Mouse (Mus musculus): ENCODE data around the gene Trappc5. TPM values are rescaled to one million over a fixed set of nuclear protein-coding genes. Genes with fewer than 3 reads are reported as not detected.

The Trappc5 gene
- total RNA-seq (2023) = 10 to 100 TPM; 11.7 to 15.6 TPM

DNA sequence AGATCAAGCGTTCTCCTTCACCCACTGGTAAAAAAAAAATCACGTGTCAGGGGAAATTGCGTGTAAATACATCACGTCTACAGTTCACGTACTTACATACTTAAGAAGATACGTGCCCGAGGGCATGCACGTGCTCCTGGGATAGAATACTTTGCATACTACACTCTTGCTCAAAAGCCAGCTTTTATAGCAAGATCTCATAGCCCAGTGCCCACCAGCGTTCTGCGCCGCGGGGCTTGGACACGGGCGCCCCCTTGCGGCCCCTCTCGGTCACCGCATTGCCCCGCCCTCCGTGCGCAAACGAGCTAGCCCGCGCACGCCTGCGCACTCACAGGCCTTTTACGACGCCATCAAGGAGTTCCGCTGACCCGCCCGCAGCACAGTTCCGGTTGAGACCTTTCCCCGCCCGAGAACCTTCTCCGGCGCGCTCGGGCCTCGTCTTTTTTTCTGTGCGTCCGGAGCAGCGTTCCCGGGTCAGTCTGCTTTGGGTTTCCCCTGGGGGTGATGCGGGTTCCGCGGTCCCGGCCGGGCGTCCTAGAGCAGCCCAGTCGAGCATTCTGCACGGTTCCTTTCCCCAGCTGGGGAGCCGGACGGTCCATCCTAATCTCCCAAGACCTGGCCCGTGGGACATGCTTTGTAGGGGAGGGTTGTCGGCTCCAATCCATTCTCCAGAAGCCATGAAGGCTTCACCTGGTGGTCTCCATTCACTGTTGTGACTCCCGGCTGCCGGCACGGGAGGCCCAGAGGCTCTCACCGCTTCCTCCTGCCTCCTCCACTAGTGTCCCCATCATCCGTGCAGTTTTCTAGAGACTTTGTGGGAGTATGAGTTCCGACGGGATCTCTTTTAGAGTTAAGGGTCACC lies at the start of gene Trappc5:
TSS of gene Trappc5 (plus strand) at position 169 of the 862 bp plus-strand sequence.

DNA sequence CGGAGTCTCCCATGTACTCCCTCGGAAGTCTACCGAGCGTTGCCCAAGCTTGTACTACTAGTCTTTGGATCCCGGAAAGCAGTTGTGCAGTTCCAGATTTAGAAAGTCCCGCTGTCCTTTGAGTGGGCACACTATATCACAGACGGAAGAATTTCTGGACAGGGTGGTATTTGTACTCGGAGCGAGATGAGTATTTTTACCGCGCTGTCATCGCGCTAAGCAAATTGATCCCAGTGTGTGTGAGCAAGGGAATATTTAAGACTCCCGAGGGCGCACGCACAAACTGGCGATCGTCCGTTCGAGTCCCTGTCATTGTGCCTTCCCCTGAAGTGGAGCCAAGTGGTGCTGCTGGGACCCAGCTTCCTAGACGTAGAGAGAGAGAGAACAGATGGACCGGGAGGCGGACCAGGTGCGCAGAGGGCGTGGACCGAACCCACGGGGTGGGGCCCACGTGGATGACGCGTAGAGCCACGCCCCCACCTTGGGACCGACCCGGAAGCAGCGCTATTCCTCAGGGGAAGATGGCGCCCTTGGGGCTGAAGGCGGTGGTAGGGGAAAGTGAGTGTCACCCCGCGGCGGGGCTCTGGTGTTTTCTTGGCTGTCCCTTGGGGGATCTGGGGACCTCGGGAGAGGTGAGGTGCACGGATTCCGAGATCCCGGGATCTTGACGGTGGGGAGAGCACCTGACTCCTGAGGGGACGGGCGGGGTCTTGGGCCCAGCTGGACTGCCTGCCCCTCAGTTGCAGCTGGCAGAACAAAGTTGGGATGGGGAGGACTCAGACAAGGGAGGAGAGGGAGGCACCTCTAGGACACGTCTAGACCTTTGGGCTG lies 45.2 kb upstream of the Trappc5 start, which contains the start of gene Stxbp2:
TSS of gene Stxbp2 (plus strand) at position 309 of the 831 bp plus-strand sequence.

DNA sequence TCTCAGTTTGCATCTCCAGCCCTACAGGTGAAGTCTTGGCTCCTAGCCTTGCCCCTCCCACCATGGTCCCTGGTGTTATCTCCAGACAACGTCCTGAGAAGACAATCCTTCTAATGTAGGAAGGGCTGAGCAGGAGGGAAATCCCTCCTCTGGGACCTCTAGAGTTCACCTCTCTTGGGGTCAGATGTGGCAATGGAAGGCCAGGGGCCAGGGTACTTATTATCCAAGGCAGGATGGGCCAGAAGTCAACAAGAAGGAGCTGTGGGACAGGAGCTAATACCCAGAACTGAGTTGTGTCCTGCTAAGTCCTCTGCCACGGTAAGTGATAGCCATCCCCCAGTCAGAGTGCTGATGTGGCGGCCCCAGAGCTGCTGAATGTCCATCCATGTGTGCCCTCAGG lies 20.6 kb upstream of the Trappc5 start, which contains the start of gene Retn:
TSS of gene Retn (plus strand) at position 245 of the 400 bp plus-strand sequence.

GRCm38 (mm10) chr8:3665507-3665906 lies 10.6 kb upstream of the Trappc5 start, which contains the start of gene Mcemp1:
Gene Mcemp1 (plus strand): TSS chr8:3665754.

GRCm38 (mm10) chr8:3671980-3672491 lies 4.1 kb upstream of the Trappc5 start, which contains the start of gene Fcor:
Gene Fcor (minus strand): TSS chr8:3672362.

GRCm38 (mm10) chr8:3694121-3694520 lies 18.0 kb downstream of the Trappc5 start, which contains the start of gene Fcer2a:
Gene Fcer2a (minus strand): TSS chr8:3694175.

DNA sequence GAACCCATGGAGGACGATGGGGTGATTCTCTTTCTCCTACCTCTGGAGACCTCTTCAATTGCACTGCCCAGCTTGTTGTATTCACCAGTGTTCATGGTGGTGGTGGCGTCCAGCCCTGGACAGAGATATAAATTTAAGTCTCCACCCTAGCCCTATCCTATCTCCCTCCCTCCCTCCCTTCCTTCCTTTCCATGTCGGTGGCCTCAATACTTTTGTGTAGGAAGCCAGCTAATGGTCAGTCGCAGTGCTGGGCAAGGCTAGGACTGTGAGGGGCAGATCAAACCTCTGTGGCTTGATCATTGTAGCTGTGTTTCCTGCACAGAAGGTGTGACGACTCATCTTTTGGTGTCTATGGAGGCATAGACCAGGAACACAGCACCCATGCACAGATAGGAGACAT lies 44.5 kb downstream of the Trappc5 start, which contains the start of gene Clec4g:
TSS of gene Clec4g (minus strand) at position 101 of the 400 bp plus-strand sequence.

Other genes starting within 250 kb of the Trappc5 start
- gene Pex11g, start 208.6 kb upstream of the Trappc5 start, total RNA-seq (2023) = under 1 TPM; 0.27 to 0.66 TPM
- 1 to 10 TPM in 1 of 2 experiments, under 1 TPM in 1; 0.71 to 1.2 TPM for gene Tex45, start 205.4 kb upstream of the Trappc5 start, total RNA-seq (2023)
- gene Zfp358, start 183.2 kb upstream of the Trappc5 start, total RNA-seq (2023) = 1 to 10 TPM; 3.3 to 4.2 TPM
- gene Mcoln1, start 175.8 kb upstream of the Trappc5 start, total RNA-seq (2023) = 10 to 100 TPM; 27.4 to 35.4 TPM
- 10 to 100 TPM; 21.9 to 29.6 TPM for gene Pnpla6, start 160.9 kb upstream of the Trappc5 start, total RNA-seq (2023)
- gene C330021F23Rik, start 108.3 kb upstream of the Trappc5 start, total RNA-seq (2023) = not detected
- gene Camsap3, start 89.0 kb upstream of the Trappc5 start, total RNA-seq (2023) = not detected
- gene Xab2, start 55.0 kb upstream of the Trappc5 start, total RNA-seq (2023) = 10 to 100 TPM; 41.2 to 47.3 TPM
- gene Pet100, start 54.8 kb upstream of the Trappc5 start, total RNA-seq (2023) = 100 to 1,000 TPM; 117 to 126 TPM
- not detected for gene Pcp2, start 50.8 kb upstream of the Trappc5 start, total RNA-seq (2023)
- 100 to 1,000 TPM; 351 TPM for gene Stxbp2, start 45.3 kb upstream of the Trappc5 start, total RNA-seq (2023)
- 1 to 10 TPM in 1 of 2 experiments, under 1 TPM in 1; 0.71 to 1.1 TPM for gene Retn, start 20.5 kb upstream of the Trappc5 start, total RNA-seq (2023)
- 100 to 1,000 TPM; 302 to 336 TPM for gene Mcemp1, start 10.5 kb upstream of the Trappc5 start, total RNA-seq (2023)
- gene Fcor, start 3.9 kb upstream of the Trappc5 start, total RNA-seq (2023) = 1 to 10 TPM; 4.4 to 4.5 TPM
- under 1 TPM; 0.31 to 0.53 TPM for gene Fcer2a, start 17.9 kb downstream of the Trappc5 start, total RNA-seq (2023)
- gene Clec4g, start 44.4 kb downstream of the Trappc5 start, total RNA-seq (2023) = not detected
- gene Cd209a, start 72.7 kb downstream of the Trappc5 start, total RNA-seq (2023) = 1 to 10 TPM; 5.8 to 9.3 TPM
- gene Cd209e, start 178.0 kb downstream of the Trappc5 start, total RNA-seq (2023) = not detected
- gene Cd209d, start 202.3 kb downstream of the Trappc5 start, total RNA-seq (2023) = 1 to 10 TPM in 1 of 2 experiments, under 1 TPM in 1; 0.67 to 2.6 TPM

Data from neutrophil, adult 59 days (primary cell).